Mouse (Mus musculus) monocyte, adult 2 months (primary cell): ENCODE measurements around the gene Slc22a14.

ENCODE experiments used
- DNase-seq, 2 experiments: peaks; one replicate each; pipeline ENCODE4 v3.0.0; 2022; ENCODE audit warnings: low spot score in 2 of 2, low read depth in 1 of 2

Gene Slc22a14

DNA sequence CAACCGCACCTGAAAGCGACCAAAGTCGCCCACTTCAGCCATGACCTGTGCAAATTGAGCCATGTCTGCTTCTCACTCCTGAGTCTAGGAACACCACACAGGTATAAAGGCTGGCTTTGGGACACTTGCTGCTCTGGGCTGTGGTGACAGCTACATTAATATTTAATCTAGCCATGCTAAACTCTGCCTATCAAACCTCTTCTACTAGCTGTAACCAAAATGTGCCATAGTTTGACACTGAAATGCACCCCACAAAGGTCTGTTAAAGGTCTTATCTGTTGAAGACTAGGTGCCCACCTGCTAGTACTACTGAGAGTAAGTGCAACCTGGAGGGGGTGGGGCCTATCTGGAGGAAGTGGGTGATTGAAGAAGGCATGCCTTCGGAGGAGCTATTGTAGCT lies 156.4 kb downstream of the Slc22a14 start, which contains the start of gene Slc22a13:
Gene Slc22a13 (minus strand): TSS at position 101 of the 400 bp plus-strand sequence.
- DNase-seq, result no peak

DNA sequence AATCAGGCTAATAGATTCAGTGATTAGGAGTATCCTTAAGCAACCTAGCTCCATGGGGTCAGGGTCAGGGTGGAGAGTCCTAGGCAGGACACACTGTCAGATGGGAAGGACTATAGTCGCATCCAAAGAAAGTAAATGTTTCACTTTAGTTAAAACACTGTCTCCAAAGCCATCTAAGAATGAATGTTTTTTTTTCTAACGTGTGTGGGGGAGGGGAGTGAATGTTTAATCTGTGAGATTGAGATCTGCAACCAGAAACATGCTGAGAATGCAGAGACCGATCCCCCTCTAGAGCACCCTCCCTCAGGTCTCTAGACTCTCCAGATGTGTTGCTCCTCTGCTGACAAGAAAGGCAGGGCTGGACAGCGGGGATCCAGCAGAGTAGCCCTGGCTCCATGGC lies 158.2 kb downstream of the Slc22a14 start:
- no peak for DNase-seq

DNA sequence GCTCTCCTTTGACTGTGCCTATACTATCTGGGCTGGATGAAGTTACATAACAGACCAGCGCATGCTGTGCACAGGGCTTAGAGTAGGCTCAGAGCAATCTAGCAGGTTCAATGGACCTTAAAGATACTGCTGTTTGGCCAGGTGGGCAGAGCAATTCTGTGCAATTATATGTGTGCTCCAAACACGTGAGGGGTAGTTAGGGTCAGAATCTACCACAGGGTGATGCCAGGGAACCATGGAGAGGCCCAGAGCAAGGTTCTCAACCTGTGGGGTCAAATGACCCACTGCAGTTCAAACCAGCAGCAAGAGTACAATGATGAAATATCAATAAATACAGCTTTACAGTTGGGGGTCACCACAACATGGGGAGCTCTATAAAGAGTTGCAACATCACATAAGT lies 158.7 kb downstream of the Slc22a14 start:
- no peak for DNase-seq

DNA sequence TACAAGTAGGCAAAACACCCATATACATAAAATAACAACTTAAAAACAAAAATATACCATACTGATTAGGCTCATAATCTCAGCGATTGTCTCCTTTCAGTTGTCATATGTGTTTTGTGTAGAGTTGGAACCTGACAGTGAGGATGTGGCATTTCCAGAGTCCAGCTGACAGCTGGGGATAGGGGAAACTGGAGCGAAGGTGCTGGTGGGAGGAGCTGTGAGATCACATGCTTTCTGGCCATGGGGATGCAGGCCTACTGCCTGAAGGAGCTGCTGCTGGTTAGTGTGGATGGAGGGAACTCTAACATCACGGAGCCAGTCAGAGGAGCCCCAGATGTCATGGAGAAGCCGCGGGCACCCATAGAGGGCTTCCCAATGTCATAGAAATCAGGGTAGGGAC lies 159.6 kb downstream of the Slc22a14 start:
- DNase-seq, result no peak

DNA sequence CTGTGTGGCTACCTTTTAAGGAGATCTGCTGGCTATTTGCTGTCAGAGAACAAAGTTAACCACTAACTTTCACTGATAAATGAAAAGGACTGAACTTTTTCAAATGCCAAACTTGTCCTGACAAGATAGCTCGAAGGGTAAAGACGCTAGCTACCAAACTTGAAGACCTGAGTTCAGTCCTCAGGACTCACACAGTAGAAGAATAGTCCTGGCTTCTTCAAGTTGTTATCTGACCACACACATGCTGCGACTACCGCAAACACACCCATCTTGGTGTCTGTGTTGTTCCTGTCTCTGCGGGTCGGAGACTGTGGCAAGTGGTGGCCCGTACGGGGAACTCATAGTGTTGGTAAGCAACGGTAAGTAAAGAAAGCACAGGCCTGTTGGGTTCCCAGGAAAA lies 161.7 kb downstream of the Slc22a14 start:
- DNase-seq, result no peak

DNA sequence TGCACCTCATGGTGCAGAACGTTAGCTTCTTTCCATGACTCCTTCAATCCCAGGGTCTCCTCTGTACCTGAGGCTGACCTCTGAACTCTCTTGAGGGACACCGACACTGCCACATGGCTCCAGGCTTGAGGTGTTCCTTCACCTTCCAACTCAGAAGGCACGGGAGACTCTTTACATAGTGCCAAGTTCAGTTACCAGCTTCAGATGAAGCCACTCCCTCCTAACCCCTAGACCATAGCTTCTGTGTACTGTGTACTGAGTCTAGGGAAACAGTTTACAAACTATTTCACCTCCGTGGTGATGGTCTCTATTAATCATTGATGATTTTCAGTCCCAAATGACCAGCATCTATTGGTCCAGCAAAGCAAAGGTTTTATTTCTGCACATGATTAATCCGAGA lies 163.7 kb downstream of the Slc22a14 start:
- DNase-seq, result no peak

DNA sequence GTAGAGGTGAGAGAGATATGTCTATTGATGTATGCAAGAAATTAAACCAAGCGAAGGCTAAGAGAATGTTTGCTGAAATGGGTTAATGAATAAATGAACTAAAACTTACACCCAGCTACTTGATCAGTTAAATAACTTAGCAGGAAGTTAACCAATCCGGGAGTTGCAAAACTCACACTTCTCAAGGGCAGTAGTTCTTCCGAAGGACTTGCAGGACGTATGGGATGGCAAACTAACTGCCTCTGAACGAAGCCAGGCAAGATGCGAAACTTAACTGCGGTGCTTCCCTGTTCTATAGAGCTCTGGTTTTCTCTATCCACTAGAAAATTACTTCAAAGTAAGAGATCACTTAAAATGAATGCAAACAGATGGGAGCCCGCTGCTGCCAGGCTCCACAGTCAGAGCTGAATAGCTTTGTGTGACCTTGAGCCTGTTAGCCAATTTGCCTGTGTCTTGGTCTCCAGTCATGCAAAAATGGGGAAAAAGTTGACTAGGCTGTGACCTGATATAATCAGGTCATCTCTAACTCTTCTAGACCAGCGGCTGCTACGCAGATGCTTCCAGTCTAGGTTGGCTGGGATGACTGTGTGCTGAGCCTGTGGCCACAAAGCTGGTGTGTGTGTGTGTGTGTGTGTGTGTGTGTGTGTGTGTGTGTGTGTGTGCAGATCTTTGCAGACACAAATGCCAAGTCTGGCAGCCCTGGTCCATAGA lies 166.0 kb downstream of the Slc22a14 start:
- no peak for DNase-seq

DNA sequence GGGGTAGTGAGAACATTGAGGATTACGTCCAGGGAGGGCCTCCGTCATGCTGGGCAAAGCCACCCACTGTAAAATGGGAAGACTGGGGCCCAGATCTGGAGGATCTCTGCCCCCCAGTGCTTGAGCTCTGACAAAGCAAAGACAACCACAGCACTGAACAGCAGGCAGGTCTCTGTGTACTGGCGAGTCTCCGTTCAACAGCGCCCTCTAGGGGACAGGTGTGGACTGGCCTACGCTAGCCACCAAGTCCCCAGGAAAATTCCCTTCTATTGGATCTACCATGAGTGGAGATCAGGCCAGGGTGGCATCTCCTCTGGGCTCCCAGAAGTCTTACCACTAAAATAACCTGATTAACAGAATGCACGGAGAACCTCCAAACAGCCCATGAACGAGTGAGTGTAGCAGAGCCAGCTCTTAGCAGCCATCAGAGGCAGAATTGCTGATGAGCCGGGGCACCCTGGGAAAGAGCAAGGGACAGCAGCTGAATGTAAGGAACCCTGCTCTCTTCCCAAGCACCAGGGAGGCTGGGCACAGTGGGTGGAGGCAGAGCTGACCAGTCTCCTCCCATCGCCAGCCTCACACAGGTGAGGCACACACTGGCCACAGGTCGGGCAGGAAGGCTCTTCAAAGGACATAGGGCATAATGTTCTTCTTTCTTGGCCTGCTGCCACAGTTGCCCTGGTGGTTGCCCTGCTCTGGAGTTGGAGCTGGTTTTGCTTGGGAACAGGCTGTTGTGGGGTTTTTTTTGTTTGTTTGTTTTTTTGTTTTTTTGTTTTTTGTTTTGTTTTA lies 173.0 kb downstream of the Slc22a14 start:
- DNase-seq, result no peak

DNA sequence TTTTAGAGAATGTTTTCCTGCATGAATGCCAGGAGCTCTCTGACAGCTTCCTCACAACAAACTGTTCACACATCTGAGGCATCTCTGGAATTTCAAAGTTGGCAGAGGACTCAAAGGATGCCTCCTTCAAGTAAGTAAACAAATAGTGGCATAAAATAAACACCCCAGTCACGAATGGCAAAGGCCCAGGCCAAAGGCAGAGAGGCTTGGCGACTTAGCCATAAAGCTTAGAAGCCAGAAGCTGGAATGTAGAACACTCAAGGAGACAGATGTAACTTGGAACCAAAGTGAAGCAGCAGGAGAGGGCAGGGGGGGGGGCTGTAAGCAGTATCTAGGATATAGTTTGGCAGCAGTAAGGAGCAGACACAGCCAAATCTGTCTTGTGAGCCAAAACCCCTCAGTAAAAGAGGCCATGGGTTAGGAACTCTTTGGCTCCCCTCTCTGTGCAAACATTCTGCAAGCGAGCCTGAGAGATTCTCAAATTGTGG lies 184.1 kb downstream of the Slc22a14 start:
- DNase-seq, result no peak

DNA sequence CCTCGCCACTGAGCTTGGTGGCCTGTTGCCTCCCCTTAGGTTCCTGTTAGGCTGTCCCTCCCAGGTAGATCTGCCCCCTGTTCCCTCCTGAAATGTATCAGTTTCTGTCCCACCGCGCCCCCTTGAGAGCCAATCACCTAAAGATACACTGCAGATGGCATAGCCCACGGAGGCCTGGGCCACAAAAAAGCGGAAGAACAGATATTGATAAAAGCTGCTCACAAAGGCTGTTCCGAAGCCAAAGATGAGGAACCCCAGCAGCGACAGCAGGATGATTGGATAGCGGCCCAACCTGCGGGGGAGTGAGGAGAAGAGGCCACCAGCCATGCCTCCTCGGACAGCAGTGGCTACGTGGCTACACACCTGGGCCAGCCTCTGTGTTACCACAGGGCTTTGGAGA lies 186.1 kb downstream of the Slc22a14 start:
- no peak for DNase-seq

DNA sequence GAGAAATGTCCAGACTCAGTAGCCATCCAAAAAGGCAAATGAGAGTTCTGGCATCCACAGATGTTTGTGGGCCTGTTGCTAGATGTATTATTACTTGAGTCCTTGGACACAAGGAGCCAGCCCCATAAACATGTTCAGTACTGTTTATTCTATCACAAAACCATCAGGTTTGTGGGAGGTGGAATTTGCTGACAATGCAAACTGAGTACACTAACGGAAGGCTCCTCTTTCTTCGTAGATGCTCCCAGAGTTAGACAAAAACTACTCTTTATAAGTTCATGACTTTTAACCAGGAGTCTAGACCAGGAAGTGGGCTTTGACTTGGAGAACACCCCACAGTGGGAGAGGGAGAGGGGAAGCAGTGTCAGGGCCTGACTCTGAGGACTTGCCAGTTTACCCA lies 197.7 kb downstream of the Slc22a14 start:
- DNase-seq, result no peak

DNA sequence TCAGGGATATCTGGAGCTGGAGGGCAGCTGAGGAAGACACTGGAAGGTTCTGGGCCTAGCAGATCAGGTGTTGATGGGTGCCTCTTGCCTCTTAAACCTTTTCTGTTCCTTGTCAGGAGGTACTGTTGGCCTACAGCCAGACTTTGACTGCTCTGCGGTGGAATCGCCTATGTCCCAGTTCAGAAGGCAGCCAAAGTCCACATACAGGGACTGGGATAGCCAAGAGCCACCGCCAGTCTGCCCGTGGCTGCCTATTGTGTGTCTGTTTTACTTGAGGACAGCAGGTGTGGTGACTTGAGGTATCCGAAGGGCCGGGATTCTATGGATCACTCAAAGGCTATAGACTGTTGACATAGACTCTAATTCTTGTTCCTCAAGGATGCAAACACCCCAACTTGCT lies 199.8 kb downstream of the Slc22a14 start:
- DNase-seq, result no peak

DNA sequence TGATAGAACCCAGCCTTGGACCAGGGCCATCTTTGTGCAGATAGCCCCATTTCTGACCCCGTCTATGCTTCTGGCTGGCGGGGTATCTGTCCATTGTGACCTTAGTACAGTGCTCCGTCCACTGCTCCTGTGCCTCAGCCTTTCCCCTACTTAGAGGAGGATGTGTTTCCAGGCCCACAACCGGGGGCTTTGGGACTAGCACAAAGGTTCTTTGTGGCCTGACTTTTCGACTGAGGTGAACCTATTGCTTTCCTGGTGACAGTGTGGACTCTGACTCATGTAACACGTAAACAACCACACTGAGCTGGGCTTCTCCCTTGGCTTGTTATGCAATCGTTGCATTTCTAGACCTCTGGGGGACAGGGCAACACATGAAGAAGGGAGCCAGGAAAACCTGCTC lies 200.6 kb downstream of the Slc22a14 start:
- DNase-seq, result no peak

DNA sequence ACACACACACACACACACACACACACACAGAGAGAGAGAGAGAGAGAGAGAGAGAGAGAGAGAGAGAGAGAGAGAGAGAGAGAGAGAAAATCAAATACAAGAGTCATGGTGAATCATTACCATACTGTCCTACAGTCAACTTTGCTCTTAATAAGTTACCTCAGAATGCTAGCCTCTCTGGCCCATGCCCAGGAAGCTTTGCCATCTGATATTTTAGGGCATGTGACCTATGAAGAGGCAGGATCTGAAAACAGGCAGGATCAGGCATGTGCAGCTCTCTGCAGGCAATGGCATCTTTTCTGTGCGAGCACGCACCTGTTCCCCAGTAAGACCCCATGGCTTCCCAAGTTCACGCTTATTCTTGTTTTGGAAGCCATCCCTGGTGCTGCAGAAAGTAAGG lies 204.7 kb downstream of the Slc22a14 start:
- no peak for DNase-seq

DNA sequence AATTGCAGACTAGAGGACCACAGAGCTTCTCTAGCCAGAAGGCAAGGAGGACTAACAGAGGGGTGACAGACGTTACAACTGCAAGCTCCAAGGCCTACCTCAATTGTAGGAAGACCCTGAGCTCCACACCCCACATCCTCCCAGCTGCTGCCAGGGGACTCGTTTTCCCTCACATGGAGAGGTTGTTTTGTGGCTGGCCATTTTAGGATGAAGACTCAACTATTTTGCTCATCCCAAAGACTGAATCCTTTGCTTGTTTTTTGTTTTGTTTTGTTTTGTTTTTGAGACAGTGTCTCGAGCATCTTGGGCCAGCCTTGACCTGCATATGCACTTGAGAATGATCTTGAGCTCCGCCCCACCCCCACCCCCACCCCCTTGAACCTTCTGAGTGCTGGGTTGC lies 206.5 kb downstream of the Slc22a14 start, which contains the start of gene Gm47289:
Gene Gm47289 (plus strand): TSS at position 301 of the 400 bp plus-strand sequence.
- DNase-seq, result no peak

DNA sequence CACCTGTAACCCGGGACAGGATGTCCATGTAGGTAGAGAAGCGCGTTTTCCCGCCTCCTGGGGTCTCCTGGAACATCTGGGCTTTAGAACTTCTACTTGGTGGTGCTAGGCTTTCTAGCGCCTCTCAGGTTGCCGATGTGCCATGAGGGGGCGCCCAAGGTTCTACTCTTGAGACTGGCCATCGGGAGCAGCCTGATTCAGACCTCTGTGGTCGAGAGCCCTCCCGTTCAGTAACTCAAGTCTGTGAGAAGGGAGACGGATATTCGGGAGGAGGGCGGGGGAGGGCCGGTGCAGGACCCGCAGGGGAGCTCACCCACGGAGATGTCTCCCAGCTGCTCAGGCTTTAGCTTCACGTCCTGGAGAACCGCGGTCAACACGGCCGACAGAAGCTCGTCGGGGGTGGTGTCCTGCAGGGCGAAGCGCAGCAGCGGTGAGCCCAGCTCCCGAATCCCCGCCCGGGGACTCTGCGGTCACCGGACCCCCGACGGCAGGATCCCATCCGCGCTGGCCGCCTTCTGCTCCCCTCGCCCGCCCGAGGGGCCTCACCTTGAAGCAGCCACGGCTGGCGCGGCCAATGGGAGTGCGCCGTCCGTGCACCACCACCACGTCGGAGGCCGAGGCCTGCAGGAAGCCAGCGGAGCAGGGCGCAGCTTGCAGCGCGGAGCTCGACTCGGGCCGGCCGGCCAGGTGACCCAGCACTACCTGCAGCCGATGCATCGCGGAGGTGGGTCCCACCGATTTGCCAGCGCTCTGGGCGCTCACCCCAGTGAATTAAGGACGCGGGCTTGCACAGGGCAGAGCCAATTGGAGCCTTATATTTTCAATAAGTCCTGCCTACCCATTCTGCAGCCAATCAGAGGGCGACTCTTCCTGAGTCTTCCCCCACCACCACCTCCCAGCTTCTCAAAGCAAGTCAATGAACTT lies 208.8 kb downstream of the Slc22a14 start, which contains the start of gene Acaa1b:
Gene Acaa1b (minus strand): TSS at position 816 of the 924 bp plus-strand sequence.
- peak in 1 of 2 experiments; percentile 23 for DNase-seq

DNA sequence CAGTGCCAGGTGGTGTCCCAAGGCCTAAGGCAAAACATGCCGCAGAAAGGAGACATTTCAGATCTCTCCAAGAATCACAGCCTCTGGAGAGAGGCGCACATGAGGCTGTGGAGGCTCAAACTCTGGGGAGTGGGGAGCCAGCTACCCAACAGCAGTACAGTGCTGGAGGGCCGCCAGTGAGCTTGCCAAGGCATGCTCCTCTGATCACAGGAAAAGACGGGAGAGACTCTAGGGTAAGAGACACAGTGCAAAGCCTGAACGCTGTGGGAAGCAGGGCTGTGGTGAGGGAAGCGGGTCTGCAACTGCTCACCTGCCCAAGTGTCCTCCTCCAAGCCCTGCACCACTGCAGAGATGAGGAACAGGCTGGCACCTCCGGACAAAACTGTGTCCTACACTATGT lies 209.5 kb downstream of the Slc22a14 start:
- DNase-seq, result no peak

DNA sequence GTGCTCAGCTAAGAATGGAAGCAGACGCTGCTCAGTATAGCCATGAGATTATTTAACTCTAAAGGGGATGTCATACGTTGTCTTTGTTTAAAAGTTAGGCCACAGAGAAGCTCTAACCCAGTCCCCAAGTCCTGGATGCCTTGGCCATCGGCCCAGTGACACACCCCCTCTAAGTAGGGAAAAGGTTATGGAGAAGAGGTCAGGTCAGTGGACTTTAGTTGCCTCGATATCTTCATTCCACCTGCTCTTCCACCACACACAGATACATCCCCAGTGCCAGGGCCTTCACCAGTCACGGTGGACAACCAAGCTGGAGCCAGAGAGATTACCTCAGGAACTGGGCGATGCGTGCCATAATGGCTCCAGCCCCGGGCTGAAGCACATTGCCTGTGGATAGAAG lies 209.9 kb downstream of the Slc22a14 start:
- DNase-seq, result no peak

DNA sequence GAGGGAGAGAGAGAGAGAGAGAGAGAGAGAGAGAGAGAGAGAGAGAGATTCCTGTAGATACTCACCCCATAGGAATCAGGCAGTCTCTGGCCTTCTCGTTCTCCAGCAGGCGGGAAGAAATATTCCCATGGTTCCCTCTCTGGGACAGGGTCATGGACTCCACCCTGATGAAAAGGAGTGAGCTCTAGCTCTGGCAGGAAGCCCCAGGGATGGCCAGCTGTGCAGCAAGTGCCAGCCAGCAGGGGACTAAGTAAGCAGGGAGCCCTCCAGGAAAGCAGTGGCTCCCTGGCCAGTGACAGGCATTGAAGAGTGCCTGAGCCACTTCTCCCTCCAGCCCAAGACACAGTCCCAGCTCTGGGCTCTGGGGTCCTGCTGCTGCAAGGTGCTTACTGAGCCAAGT lies 213.6 kb downstream of the Slc22a14 start:
- DNase-seq, result no peak

DNA sequence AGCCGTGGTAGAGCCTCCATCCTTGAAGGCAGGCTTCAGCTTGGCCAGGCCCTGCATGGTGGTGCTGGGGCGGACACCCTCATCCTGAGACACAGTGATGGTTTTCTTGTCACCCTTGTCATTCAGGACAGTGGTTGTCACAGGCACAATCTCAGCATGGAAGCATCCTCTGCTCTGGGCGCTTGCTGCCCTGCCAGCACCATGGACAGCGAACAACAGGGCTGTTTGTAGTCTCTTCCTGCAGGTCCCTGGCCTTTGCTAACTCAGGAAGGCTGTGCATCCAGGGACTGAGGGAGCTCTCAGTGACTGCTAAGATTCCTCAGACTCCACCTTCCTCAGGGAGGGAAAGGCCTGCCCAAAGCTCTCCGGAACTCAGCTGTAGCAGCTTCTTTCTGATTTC lies 215.8 kb downstream of the Slc22a14 start:
- no peak for DNase-seq

DNA sequence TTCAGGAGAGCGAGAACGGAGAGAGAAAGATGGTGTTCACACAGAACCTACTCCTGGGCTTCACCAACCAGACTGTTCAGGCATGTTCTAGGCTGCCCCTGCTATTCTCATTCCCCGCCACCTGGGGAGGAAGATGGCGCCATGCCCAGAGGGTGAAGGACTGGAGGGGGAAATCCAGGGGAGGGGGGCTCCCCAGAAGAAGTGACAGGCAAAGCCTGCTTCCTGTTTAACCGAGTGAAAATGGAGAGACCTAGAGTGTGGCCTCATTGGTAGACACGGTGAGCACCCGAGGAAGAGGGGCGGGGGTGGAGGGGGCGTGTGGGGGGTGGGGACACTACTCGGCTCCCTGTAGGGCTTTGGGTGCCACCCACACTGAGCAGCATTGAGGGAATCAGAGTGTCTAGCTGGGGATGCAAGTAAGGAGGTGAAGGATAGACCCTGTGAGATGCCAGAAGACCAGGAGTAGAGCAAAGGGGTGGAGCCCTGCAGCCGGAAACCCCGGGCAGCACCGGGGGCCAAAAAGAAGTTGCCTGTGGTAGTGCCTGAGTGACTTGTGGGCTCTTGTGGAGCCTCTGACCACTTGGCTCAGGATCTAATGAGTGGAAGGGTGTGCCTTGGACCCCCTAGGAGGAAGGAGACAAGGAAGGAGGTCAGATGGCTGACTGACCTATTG lies 219.1 kb downstream of the Slc22a14 start:
- DNase-seq, result no peak
